Comparison of ENCODE assay signal across 34 mouse cellular contexts in the genomic region with DNA sequence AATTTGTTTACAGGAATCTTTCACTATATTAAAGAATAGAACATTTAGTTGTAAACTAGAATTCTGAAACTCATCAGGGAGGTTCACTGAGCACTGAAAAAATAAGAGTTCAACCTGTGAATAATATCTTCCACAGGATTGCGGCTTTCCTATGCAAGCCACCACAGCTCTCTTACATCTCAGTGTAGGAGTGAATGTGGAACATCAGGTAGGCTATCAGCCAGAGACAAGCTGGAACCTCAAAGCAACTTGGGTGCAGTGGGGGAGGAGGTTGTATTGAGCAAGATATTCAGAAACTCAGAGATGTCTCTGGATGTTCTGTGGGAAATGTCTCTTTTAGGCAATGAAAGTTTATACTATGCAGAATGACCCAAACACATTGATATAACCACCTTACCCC. TPM values are rescaled to one million over a fixed set of nuclear protein-coding genes. Genes with fewer than 3 reads are reported as not detected.
A peak's percentile ranks its signal among the peaks of the same experiment; 100 is the strongest.
DNase-seq lines count a peak whose midpoint lies in the region; ATAC-seq and TF ChIP-seq lines count a peak whose summit lies in the region.
"Had no signal": no experiment of that assay in that cellular context is flagged by ENCODE, and none has a peak within 500 bp of the region (broad histone marks: within the 10 kb centered on the region; RNA-seq: fewer than 3 reads in every experiment).

No protein-coding gene starts in this region.

- H3K27ac ChIP-seq in spleen, adult 2 months (ENCODE audit: insufficient read depth, low read length), result peak overlapping the region; percentile 68; the same call in 1 of the 2 replicates
- no peak overlapping the region for H3K27ac ChIP-seq in neural tube, embryonic 15.5 days (replicated peaks)
- H3K27ac ChIP-seq in hindbrain, embryonic 14.5 days, result no peak overlapping the region
- H3K27ac ChIP-seq: embryonic facial prominence, embryonic 10.5 days; embryonic facial prominence, embryonic 13.5 days; forebrain, embryonic 12.5 days; forebrain, embryonic 15.5 days; heart, adult 2 months; hindbrain, embryonic 12.5 days had no signal

- no peak for TF ChIP-seq POLR2A in spleen, adult 2 months (IDR thresholded peaks at IDR 0.05; ENCODE audit: low read depth, low read length)

- H3K9ac ChIP-seq in neural tube, embryonic 15.5 days (replicated peaks), result no peak overlapping the region
- H3K9ac ChIP-seq in hindbrain, embryonic 14.5 days, result no peak overlapping the region
- H3K9ac ChIP-seq: embryonic facial prominence, embryonic 13.5 days; forebrain, embryonic 12.5 days; forebrain, embryonic 15.5 days; hindbrain, embryonic 12.5 days had no signal

- no peaks in the 10 kb centered on the region for H3K36me3 ChIP-seq in spleen, adult 2 months (ENCODE audit: control insufficient read depth, insufficient read depth, low read length)
- no peaks in the 10 kb centered on the region for H3K36me3 ChIP-seq in neural tube, embryonic 15.5 days
- no peaks in the 10 kb centered on the region for H3K36me3 ChIP-seq in hindbrain, embryonic 14.5 days (replicated peaks; ENCODE audit: control insufficient read depth, insufficient read depth)
- H3K36me3 ChIP-seq: embryonic facial prominence, embryonic 10.5 days; embryonic facial prominence, embryonic 13.5 days; forebrain, embryonic 12.5 days; forebrain, embryonic 15.5 days; hindbrain, embryonic 12.5 days had no signal

- no peak for TF ChIP-seq CTCF in spleen, adult 2 months (IDR thresholded peaks at IDR 0.05; ENCODE audit: extremely low read depth, insufficient read depth, insufficient read length, insufficient replicate concordance)

- 95% methylated on average over 1 of the region's 1 CpGs for WGBS in spleen, adult 2 months
- WGBS in neural tube, embryonic 15.5 days, result 93% methylated on average over 1 of the region's 1 CpGs
- 93% methylated on average over 1 of the region's 1 CpGs for WGBS in hindbrain, embryonic 14.5 days

- no peak for DNase-seq in spleen, adult 2 months (ENCODE audit: low read depth in 1 of 2, low spot score in 2 of 2)
- no peak for DNase-seq in spleen, postnatal 14 days (ENCODE audit: low spot score in 2 of 2)
- peak; percentile 65 for DNase-seq in CD4-positive helper T cell, adult 2 months (ENCODE audit: low read depth, low spot score)
- DNase-seq in induced T-regulatory cell, adult 2 months (ENCODE audit: low read depth), result peak; percentile 59
- DNase-seq in thymus, postnatal 14 days, result peak; percentile 49
- DNase-seq in adrenal gland, postnatal 10 days, result no peak
- DNase-seq in hindbrain, embryonic 14.5 days (ENCODE audit: low spot score), result no peak
- DNase-seq: adrenal gland, adult 2 months; adrenal gland, postnatal 25 days; cerebellum, adult 11-12 months; cerebellum, adult 8-10 months; cerebellum, postnatal 10 days; cerebellum, postnatal 36 days; embryo, embryonic 11 days; gastrocnemius, postnatal 10 days; gastrocnemius, postnatal 36 days; heart, adult 2 months; heart, postnatal 10 days; heart, postnatal 36 days had no signal

- no peaks in the 10 kb centered on the region for H3K27me3 ChIP-seq in spleen, adult 2 months (ENCODE audit: control insufficient read depth, insufficient read depth, low read length)
- no peaks in the 10 kb centered on the region for H3K27me3 ChIP-seq in neural tube, embryonic 15.5 days (replicated peaks)
- no peaks in the 10 kb centered on the region for H3K27me3 ChIP-seq in hindbrain, embryonic 14.5 days (ENCODE audit: control insufficient read depth, insufficient read depth, low read length)
- H3K27me3 ChIP-seq: forebrain, embryonic 12.5 days; forebrain, embryonic 15.5 days; hindbrain, embryonic 12.5 days had no signal

- ATAC-seq in neural tube, embryonic 15.5 days (ENCODE audit: low FRiP score), result no peak
- ATAC-seq in hindbrain, embryonic 14.5 days (ENCODE audit: low FRiP score), result no peak
- ATAC-seq: forebrain, embryonic 15.5 days; hindbrain, embryonic 16.5 days; inflammation-experienced regulatory T-cells, adult 6 months had no signal

- H3K4me3 ChIP-seq in spleen, adult 2 months (ENCODE audit: extremely low read depth, insufficient read depth, insufficient read length), result peak overlapping the region; percentile 38; the same call in 1 of the 2 replicates
- no peak overlapping the region for H3K4me3 ChIP-seq in neural tube, embryonic 15.5 days (replicated peaks)
- H3K4me3 ChIP-seq in hindbrain, embryonic 14.5 days (replicated peaks; ENCODE audit: low read length), result no peak overlapping the region
- H3K4me3 ChIP-seq: embryonic facial prominence, embryonic 10.5 days; embryonic facial prominence, embryonic 13.5 days; erythroblast, embryonic 14.5 days; forebrain, embryonic 12.5 days; forebrain, embryonic 15.5 days; heart, adult 2 months; hindbrain, embryonic 12.5 days had no signal

- H3K4me1 ChIP-seq in spleen, adult 2 months (ENCODE audit: control insufficient read depth, insufficient read depth, insufficient read length), result no peaks in the 10 kb centered on the region
- no peaks in the 10 kb centered on the region for H3K4me1 ChIP-seq in neural tube, embryonic 15.5 days
- no peaks in the 10 kb centered on the region for H3K4me1 ChIP-seq in hindbrain, embryonic 14.5 days (replicated peaks; ENCODE audit: control insufficient read depth, insufficient read depth, low read length)
- H3K4me1 ChIP-seq: embryonic facial prominence, embryonic 10.5 days; embryonic facial prominence, embryonic 13.5 days; forebrain, embryonic 12.5 days; forebrain, embryonic 15.5 days; hindbrain, embryonic 12.5 days had no signal

- no peak overlapping the region for H3K4me2 ChIP-seq in neural tube, embryonic 15.5 days
- H3K4me2 ChIP-seq in hindbrain, embryonic 14.5 days (replicated peaks), result no peak overlapping the region
- H3K4me2 ChIP-seq: embryonic facial prominence, embryonic 13.5 days; forebrain, embryonic 12.5 days; forebrain, embryonic 15.5 days; heart, embryonic 11.5 days; hindbrain, embryonic 12.5 days had no signal

- H3K9me3 ChIP-seq in neural tube, embryonic 15.5 days (replicated peaks), result no peaks in the 10 kb centered on the region
- H3K9me3 ChIP-seq in hindbrain, embryonic 14.5 days (ENCODE audit: control insufficient read depth, low read length), result no peaks in the 10 kb centered on the region
- H3K9me3 ChIP-seq: embryonic facial prominence, embryonic 10.5 days; embryonic facial prominence, embryonic 13.5 days; forebrain, embryonic 12.5 days; forebrain, embryonic 15.5 days; hindbrain, embryonic 12.5 days had no signal

RNA-seq across cellular contexts. Expression of a gene that starts 15.8 kb away (rescaled TPM):
- 9,234 and 9,806 TPM in 2 replicates for polyA plus RNA-seq in spleen, adult 2 months (2012; rRNA removed)
- 1.3 TPM in 1 of 2 replicates, not detected in the other for polyA plus RNA-seq in neural tube, embryonic 15.5 days (2015; fragmentation: Nextera tagmentation; extraction: Ambion mirVana)
- not detected for total RNA-seq in adrenal gland, postnatal 10 days (2021)
- not detected in 2 replicates for polyA plus RNA-seq in hindbrain, embryonic 14.5 days (2014; fragmentation: Nextera tagmentation; extraction: Ambion mirVana)
- total RNA-seq: adrenal gland, postnatal 25 days; gastrocnemius, adult 18-20 months; gastrocnemius, postnatal 10 days; gastrocnemius, postnatal 36 days; granulocyte monocyte progenitor cell, adult 5-6 weeks; heart, adult 2 months; heart, postnatal 10 days; heart, postnatal 36 days; MEL had no signal
- polyA plus RNA-seq: brain, embryonic 14.5 days; embryonic facial prominence, embryonic 10.5 days; embryonic facial prominence, embryonic 13.5 days; erythroblast, embryonic 14.5 days; forebrain, embryonic 12.5 days; forebrain, embryonic 15.5 days; heart, adult 2 months; heart, embryonic 11.5 days; heart, embryonic 14.5 days; hindbrain, embryonic 12.5 days; hindbrain, embryonic 16.5 days had no signal

Comparison
In these comparisons a context has a peak if more than half of its experiments do, and no peak if none do; other contexts are left out.
1. DNase-seq: peak in CD4-positive helper T cell, adult 2 months (single experiment), induced T-regulatory cell, adult 2 months (single experiment) and thymus, postnatal 14 days (single experiment); none in spleen, adult 2 months (0 of 2), spleen, postnatal 14 days (0 of 2), adrenal gland, postnatal 10 days (single experiment) and hindbrain, embryonic 14.5 days (single experiment).
2. RNA of a gene that starts 15.8 kb away (polyA plus RNA-seq): 9,234 to 9,806 TPM in spleen, adult 2 months; 1.3 TPM in neural tube, embryonic 15.5 days and not detected in hindbrain, embryonic 14.5 days; every median in the first group is over 1,000 times any median in the second.